Mouse (Mus musculus) liver, embryonic 12.5 days (tissue): ENCODE data around the gene Fam173b. TPM values are rescaled to one million over a fixed set of nuclear protein-coding genes. Genes with fewer than 3 reads are reported as not detected.

Experiments used
- ATAC-seq: fragments of 200-750 bp; cut with Nextera tagmentation; 2 replicates; pipeline ENCODE4 v1.8.0; 2017; ENCODE audit warnings: moderate number of reproducible peaks, mild to moderate bottlenecking, moderate library complexity
- H3K27ac ChIP-seq: fragments of 300-500 bp; sonication (generic); 2 replicates; pipeline ENCODE4 v1.5.1; 2016; ENCODE audit warnings: mild to moderate bottlenecking
- H3K27me3 ChIP-seq: fragments of 300-500 bp; sonication (generic); replicated peaks from 2 replicates; pipeline ENCODE4 v1.6.1; 2016; ENCODE audit warnings: mild to moderate bottlenecking, moderate library complexity
- H3K36me3 ChIP-seq: fragments of 300-500 bp; sonication (generic); 2 replicates; pipeline ENCODE4 v1.6.1; 2016; ENCODE audit warnings: mild to moderate bottlenecking, moderate library complexity
- H3K4me1 ChIP-seq: fragments of 300-500 bp; sonication (generic); 2 replicates; pipeline ENCODE4 v1.6.1; 2016
- H3K4me2 ChIP-seq: fragments of 300-500 bp; sonication (generic); 2 replicates; pipeline ENCODE4 v1.6.1; 2016; ENCODE audit warnings: mild to moderate bottlenecking, moderate library complexity
- H3K4me3 ChIP-seq: fragments of 300-500 bp; sonication (generic); 2 replicates; pipeline ENCODE4 v1.5.1; 2016; ENCODE audit warnings: mild to moderate bottlenecking, moderate library complexity
- H3K9ac ChIP-seq: fragments of 300-500 bp; sonication (generic); 2 replicates; pipeline ENCODE4 v1.6.1; 2016; ENCODE audit warnings: mild to moderate bottlenecking, moderate library complexity
- H3K9me3 ChIP-seq: fragments of 300-500 bp; sonication (generic); replicated peaks from 2 replicates; pipeline ENCODE4 v1.6.1; 2016; ENCODE audit warnings: mild to moderate bottlenecking, moderate library complexity
- WGBS: fragments of 180-500 bp; shearing (Covaris S2); methylation state at CpG from one replicate; pipeline ENCODE4 v1.1.7; 2016; ENCODE audit not compliant: insufficient replicate concordance; 5-methylcytosine and 5-hydroxymethylcytosine counted together
- polyA plus RNA-seq: library from polyadenylated mRNA; unstranded; fragments of >200 nt; fragmentation: Nextera tagmentation; extraction: Ambion mirVana; gene quantifications from 2 replicates; pipeline ENCODE4 v1.2.1, GENCODE M21; 2016

Gene Fam173b
- polyA plus RNA-seq, 1 experiment from 2014 or later: 10.6 TPM

DNA sequence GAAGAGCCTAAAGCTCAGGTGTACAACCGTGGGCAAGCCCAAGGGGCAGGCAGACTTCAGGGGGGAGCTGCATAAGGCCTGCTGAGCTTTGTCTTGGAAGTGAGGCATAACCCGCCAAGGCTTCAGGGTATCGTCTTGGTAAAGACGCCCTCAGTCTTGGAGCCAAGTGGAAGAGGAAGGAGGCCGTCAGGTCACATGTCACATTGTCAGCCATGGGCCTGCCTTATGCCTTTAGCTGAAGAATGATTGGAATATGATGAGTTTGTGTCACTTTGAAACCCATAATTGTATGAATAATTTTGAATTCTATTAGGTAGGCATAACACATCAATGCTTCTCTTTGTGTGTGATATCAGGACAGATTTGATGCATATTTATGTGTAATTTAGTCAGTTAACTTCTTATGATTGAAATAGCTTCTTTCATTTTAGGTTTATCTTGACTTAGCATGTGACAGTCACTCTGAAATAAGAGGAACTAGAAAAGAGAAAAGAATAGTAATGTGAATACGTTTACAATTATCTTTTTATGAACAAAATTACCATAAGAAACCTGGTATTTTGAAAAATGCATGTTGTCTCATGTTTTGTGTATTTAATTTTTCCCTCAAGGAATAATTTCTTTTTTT lies 12.3 kb downstream of the Fam173b start:
- Histone ChIP-seq H3K9me3 (no peaks in the 10 kb centered on the region), H3K4me1 (no peaks in the 10 kb centered on the region), H3K27me3 (no peaks in the 10 kb centered on the region), H3K4me2 (no peak overlapping the region), H3K9ac (no peak overlapping the region), H3K36me3 (peaks cover 83% of the 10 kb centered on the region), H3K4me3 (no peak overlapping the region), H3K27ac (no peak overlapping the region)
- WGBS: 75% methylated on average over 6 of the region's 6 CpGs
- no peak for ATAC-seq

DNA sequence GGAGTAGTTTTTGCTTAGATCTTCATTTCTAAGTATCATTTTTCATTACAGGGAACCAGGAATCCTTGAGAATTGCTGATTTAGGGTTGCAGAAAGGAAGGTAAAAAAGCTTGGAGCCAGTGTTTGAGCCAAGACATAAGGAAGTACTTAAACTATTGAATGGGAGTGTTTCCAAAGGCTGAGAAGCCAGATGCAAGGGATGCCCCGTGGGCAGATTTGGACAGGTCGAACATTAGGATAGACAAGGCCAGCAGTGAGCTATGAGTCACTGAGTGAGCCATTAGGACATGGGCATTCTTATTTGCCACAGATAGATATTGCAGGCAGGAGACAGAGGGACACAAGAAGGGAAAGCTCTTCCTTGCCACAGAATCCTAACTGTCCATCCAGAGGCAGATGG lies 13.0 kb downstream of the Fam173b start:
- no peak for ATAC-seq
- Histone ChIP-seq H3K27me3 (no peaks in the 10 kb centered on the region), H3K4me1 (no peaks in the 10 kb centered on the region), H3K36me3 (peaks cover 84% of the 10 kb centered on the region), H3K9me3 (no peaks in the 10 kb centered on the region), H3K4me3 (no peak overlapping the region), H3K27ac (no peak overlapping the region), H3K4me2 (no peak overlapping the region), H3K9ac (no peak overlapping the region)
- 82% methylated on average over 2 of the region's 2 CpGs for whole genome bisulfite sequencing

DNA sequence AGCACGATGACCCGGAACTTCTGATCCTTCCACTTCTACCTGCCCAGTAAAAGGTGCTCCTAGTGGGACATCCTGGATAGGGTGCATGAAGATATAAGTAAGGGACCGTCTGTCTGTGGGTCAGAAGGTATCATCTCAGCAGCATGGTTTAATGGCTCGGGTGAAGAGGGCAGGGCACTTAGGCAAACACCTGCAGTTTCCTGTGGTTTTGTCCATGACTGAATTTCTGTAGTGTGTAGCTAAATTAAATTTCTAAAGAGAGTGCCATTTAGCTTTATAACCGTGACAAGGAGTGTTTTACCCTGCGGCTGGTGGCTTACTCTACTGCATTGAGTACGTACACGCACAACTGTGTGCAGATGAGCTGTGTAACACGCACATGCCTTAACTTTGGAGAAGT lies 15.6 kb downstream of the Fam173b start:
- Histone ChIP-seq H3K36me3 (peaks cover 68% of the 10 kb centered on the region), H3K9ac (no peak overlapping the region), H3K4me2 (no peak overlapping the region), H3K27ac (no peak overlapping the region), H3K9me3 (no peaks in the 10 kb centered on the region), H3K27me3 (no peaks in the 10 kb centered on the region), H3K4me3 (no peak overlapping the region), H3K4me1 (no peaks in the 10 kb centered on the region)
- no peak for ATAC-seq
- WGBS: 87% methylated on average over 9 of the region's 9 CpGs

DNA sequence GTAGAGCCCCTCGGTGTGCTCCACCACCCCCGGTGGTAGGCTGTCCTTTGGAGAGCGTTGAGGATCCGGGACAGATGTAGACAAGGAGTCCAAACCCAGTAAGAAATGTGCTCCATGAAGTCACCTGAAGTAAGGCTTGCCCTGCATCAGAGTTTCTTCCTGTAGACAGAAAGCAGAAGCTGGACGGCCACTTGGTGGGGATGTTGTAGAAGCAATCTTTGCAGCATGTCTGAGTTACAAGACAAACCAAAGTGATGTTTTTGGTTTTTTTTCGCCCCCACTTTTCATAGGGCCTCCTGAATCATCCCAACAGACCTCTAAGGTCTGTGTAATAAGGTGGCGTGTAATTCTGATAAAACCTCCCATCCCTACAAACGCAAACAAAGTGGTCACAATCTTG lies 17.9 kb downstream of the Fam173b start:
- no peak overlapping the region for H3K4me3 ChIP-seq
- H3K4me2 ChIP-seq: no peak overlapping the region
- peaks cover 53% of the 10 kb centered on the region for H3K36me3 ChIP-seq
- no peaks in the 10 kb centered on the region for H3K4me1 ChIP-seq
- no peaks in the 10 kb centered on the region for H3K9me3 ChIP-seq
- no peak for ATAC-seq
- H3K9ac ChIP-seq: no peak overlapping the region
- no peaks in the 10 kb centered on the region for H3K27me3 ChIP-seq
- WGBS: 85% methylated on average over 8 of the region's 8 CpGs
- H3K27ac ChIP-seq: no peak overlapping the region

DNA sequence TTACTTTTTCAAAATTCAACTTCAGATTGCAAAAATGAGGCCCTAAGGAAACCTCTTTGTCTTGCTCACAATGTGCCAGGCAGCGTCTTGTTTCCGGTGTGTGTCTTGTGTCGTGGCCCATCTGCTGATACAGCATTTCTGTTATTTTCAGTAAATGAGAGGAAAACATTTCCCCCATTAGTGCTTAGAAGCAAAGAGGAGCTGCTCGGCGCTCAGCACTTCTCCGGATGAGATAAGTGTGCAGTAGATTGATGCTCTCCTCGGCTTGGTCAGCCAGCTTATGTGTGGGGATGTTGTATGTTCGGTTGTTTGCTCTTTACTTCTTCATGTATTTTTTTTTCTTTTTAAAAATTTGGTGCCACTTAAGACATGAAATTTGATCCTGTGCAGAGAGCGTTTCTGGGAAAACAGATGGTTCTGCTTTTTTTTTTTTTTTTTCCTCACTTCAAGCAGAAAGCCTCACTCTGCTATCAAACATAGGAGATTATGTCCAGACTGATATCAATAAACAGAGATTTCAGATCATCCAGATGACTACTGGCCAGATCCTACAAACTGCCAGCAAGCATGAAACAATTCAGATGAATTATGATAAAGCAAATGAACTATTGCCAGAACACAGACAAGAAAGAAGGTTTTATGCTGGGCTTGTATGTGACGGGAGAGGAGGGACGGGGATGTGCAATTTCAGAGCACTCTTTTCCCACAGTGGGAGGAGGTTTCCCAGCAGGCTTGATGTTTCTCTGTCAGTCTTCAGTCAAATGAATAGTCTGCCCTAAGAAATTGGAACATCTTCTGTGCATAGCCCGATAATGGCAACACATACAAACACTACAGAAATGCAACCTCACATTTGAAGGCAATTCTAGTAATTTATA lies 25.9 kb downstream of the Fam173b start:
- no peaks in the 10 kb centered on the region for H3K36me3 ChIP-seq
- no peaks in the 10 kb centered on the region for H3K9me3 ChIP-seq
- H3K27ac ChIP-seq: no peak overlapping the region
- no peak overlapping the region for H3K4me2 ChIP-seq
- WGBS: 55% methylated on average over 12 of the region's 12 CpGs
- H3K4me3 ChIP-seq: no peak overlapping the region
- no peaks in the 10 kb centered on the region for H3K4me1 ChIP-seq
- H3K27me3 ChIP-seq: no peaks in the 10 kb centered on the region
- no peak for ATAC-seq
- H3K9ac ChIP-seq: no peak overlapping the region

DNA sequence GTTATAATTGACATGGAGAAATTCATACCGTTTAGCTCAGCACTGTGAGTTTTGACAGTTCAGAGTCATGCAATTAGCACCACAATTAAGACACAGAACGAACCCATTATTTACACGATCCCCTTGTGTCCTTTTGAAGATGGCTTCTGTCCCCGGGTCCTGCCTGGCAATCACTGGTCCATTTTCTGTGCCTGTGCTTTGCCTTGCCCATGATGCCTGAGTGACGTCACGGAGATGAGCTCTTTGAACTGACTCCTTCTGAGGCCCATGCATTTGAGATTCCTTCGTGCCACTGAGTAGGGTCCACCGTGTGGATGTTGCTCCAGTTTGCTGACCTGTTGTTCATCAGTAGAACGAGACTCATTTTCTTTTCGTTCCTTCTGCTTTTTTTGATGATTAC lies 26.5 kb downstream of the Fam173b start:
- Histone ChIP-seq H3K4me1 (no peaks in the 10 kb centered on the region), H3K4me2 (no peak overlapping the region), H3K27ac (no peak overlapping the region), H3K9ac (no peak overlapping the region), H3K27me3 (no peaks in the 10 kb centered on the region), H3K4me3 (no peak overlapping the region), H3K9me3 (no peaks in the 10 kb centered on the region), H3K36me3 (no peaks in the 10 kb centered on the region)
- ATAC-seq: no peak
- WGBS: 68% methylated on average over 10 of the region's 10 CpGs

DNA sequence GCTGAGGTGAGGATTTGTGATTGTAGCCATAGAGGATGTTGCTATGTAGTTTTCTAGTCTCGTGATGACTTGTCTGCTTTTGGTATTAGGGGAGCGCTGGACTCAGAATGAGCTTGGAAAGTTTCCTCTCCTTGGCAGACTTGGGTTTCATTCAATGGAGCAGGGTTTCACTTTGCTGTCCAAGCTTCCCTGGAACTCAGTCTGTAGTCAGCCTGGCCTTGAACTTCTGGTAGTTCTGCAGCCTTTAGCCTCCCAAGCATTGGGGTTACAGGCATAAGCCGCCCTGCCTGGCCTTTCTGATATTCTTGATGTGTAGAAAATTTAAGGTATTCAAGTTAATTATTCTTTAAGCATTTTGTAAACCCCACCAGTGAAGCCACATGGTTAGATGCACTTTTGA lies 27.9 kb downstream of the Fam173b start:
- H3K27me3 ChIP-seq: no peaks in the 10 kb centered on the region
- no peak for ATAC-seq
- no peak overlapping the region for H3K27ac ChIP-seq
- no peaks in the 10 kb centered on the region for H3K36me3 ChIP-seq
- WGBS: 63% methylated on average over 3 of the region's 3 CpGs
- no peak overlapping the region for H3K4me2 ChIP-seq
- H3K4me1 ChIP-seq: no peaks in the 10 kb centered on the region
- H3K4me3 ChIP-seq: no peak overlapping the region
- no peaks in the 10 kb centered on the region for H3K9me3 ChIP-seq
- H3K9ac ChIP-seq: no peak overlapping the region

DNA sequence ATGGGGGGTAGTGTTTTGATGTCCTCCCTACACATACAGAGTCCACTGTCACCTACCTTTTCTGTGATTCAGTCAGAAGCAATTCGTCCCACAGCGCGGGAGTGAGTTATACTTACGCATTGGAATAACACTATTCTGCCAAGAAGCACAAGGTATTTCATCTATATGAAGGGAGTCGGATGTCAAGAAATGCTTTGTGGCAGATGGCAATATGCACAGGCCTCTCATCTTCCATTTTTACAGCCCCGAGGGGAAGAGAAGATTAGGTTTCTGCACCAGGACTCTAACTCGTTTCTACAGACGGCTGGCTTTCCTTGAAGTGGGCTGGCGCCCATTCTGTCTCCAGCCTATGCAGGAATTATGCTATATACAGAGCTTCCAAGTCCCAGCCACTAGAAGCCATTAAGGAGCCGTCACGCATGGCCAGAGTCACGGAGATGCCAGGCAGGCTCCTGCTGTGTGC lies 29.8 kb downstream of the Fam173b start:
- ATAC-seq: no peak
- H3K27me3 ChIP-seq: no peaks in the 10 kb centered on the region

DNA sequence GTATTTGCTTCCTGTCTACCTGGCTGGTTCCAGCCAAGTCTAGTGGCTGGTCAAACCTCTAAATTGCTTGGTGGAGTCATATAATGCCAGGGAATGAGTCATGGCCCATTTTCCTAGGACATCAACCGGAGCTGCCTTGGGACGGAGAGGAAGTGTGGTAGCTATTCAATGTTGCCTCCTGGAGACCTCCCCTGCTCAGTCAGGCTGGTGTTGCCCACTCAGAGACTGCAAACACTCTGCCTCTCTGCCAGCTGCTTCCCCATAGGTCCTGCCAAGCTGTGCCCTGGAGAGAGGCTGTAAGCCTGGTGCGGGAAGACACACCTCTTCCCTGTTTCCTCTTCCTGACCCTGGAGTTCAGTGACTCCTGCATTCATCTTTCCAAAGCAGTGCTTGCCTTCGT lies 30.8 kb downstream of the Fam173b start:
- no peak for ATAC-seq
- WGBS: 56% methylated on average over 4 of the region's 4 CpGs
- Histone ChIP-seq H3K4me1 (no peaks in the 10 kb centered on the region), H3K9ac (no peak overlapping the region), H3K4me2 (no peak overlapping the region), H3K27ac (no peak overlapping the region), H3K27me3 (no peaks in the 10 kb centered on the region), H3K36me3 (no peaks in the 10 kb centered on the region), H3K4me3 (no peak overlapping the region), H3K9me3 (no peaks in the 10 kb centered on the region)

More for the DNA sequence above, 29.8 kb downstream of the Fam173b start:
- no peak overlapping the region for H3K4me3 ChIP-seq
- no peaks in the 10 kb centered on the region for H3K9me3 ChIP-seq
- H3K27ac ChIP-seq: no peak overlapping the region
- WGBS: 79% methylated on average over 12 of the region's 12 CpGs
- no peak overlapping the region for H3K4me2 ChIP-seq
- no peaks in the 10 kb centered on the region for H3K36me3 ChIP-seq
- H3K9ac ChIP-seq: no peak overlapping the region
- H3K4me1 ChIP-seq: no peaks in the 10 kb centered on the region

DNA sequence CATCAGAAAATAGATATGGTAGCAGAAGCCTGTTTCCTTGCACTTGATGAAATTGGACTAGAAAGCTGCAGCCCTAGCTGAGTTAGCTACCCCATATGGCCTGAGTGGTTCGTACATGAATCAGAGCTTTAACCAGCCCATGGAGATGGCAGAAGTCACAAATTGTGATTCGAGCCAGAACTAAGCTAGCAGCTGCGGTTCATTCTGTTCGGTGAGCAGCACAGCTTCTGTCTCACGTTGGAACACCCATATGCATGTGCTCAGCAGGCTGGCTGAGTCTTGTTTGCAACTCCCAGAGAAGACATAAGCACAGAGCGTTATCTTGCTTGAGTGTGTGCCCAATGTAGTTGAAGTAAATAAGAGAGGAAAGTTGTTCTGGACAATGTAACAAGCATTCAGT lies 32.9 kb downstream of the Fam173b start:
- Histone ChIP-seq H3K27me3 (no peaks in the 10 kb centered on the region), H3K36me3 (no peaks in the 10 kb centered on the region), H3K27ac (no peak overlapping the region), H3K9me3 (no peaks in the 10 kb centered on the region), H3K9ac (no peak overlapping the region), H3K4me3 (no peak overlapping the region), H3K4me1 (no peaks in the 10 kb centered on the region), H3K4me2 (no peak overlapping the region)
- WGBS: 65% methylated on average over 6 of the region's 6 CpGs
- no peak for ATAC-seq

DNA sequence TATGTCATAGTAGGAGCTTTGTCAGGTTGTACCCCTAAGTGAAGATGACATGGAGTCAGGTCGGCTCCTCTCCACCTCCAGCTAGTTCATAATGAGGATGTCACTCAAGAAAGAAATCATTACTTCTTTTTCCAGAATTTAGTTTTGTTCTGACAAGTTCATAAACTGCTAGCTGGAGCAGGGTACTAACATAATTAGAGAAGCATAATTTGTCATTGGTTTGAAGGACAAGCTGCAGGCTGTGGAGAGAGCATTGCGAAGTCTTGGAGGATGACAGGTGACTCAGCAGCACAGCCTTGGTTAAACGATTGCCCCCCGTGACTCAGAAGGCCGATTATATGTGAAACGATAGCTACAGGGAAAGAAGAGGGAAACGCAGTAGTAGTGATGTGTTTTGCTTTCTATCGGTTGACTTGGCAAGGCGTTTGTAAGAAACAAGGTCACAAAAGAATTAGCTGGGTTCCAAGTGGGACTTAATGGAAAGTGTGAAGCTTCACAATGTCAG lies 34.5 kb downstream of the Fam173b start:
- H3K9me3 ChIP-seq: no peaks in the 10 kb centered on the region
- no peak overlapping the region for H3K9ac ChIP-seq
- WGBS: 65% methylated on average over 9 of the region's 9 CpGs
- no peak for ATAC-seq
- no peaks in the 10 kb centered on the region for H3K4me1 ChIP-seq
- no peak overlapping the region for H3K4me3 ChIP-seq
- no peaks in the 10 kb centered on the region for H3K36me3 ChIP-seq
- H3K27me3 ChIP-seq: no peaks in the 10 kb centered on the region
- no peak overlapping the region for H3K4me2 ChIP-seq
- H3K27ac ChIP-seq: no peak overlapping the region

DNA sequence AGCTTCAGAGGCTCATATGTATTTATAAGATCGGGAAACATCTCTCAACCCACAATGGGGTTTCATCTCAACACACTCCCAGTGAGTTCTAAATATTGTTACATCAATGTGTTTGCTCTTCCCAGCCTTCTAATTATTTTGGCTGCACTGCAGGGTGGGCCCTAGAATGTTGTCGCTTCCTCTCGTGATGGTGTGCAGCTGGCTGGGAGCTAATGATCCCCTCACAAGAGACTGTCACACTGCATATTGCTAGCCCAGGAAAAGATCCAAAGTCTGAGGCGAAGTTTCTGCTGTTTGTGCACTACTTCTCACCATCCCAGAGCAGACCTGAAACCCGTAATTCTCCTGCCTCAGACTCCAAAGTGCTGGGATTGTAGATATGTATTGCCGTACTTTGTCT lies 45.6 kb downstream of the Fam173b start:
- no peak overlapping the region for H3K9ac ChIP-seq
- no peaks in the 10 kb centered on the region for H3K9me3 ChIP-seq
- no peaks in the 10 kb centered on the region for H3K36me3 ChIP-seq
- H3K4me1 ChIP-seq: no peaks in the 10 kb centered on the region
- no peak for ATAC-seq
- 68% methylated on average over 6 of the region's 6 CpGs for WGBS
- no peak overlapping the region for H3K4me3 ChIP-seq
- H3K27me3 ChIP-seq: no peaks in the 10 kb centered on the region
- H3K4me2 ChIP-seq: no peak overlapping the region
- no peak overlapping the region for H3K27ac ChIP-seq
